Mouse (Mus musculus) adrenal gland, postnatal 14 days (tissue): ENCODE results near the gene Jph4. TPM values are rescaled to one million over a fixed set of nuclear protein-coding genes. Genes with fewer than 3 reads are reported as not detected.

Source experiments
- DNase-seq: peaks from one replicate; pipeline ENCODE4 v3.0.0; 2021; ENCODE audit warnings: mixed read lengths
- total RNA-seq: library from RNA; stranded (reverse); gene quantifications from 2 replicates; pipeline ENCODE4 v1.2.3, GENCODE M21; 2021

Jph4 gene
- total RNA-seq, 1 experiment from 2014 or later: 3.3 TPM

- DNase-seq: peak; percentile 61
Observed at GRCm38 (mm10) chr14:55118852-55119251, 2.1 kb upstream of the Jph4 start.

GRCm38 (mm10) chr14:55115846-55116245, 889 bp downstream of the Jph4 start:
- DNase-seq: no peak

- peak; percentile 84 for DNase-seq
Observed at GRCm38 (mm10) chr14:55114759-55115701, 1.7 kb downstream of the Jph4 start.

- DNase-seq: peak; percentile 51
Observed at GRCm38 (mm10) chr14:55113975-55114645, 2.6 kb downstream of the Jph4 start.

- no peak for DNase-seq
Observed at GRCm38 (mm10) chr14:55113351-55113974, 3.3 kb downstream of the Jph4 start.

- DNase-seq: no peak
Observed at GRCm38 (mm10) chr14:55111720-55112119, 5.0 kb downstream of the Jph4 start.

GRCm38 (mm10) chr14:55110076-55110475, 6.7 kb downstream of the Jph4 start:
- DNase-seq: no peak

GRCm38 (mm10) chr14:55109048-55109873, 7.5 kb downstream of the Jph4 start:
- DNase-seq: no peak

GRCm38 (mm10) chr14:55108202-55108870, 8.4 kb downstream of the Jph4 start:
- no peak for DNase-seq

GRCm38 (mm10) chr14:55106990-55107389, 9.7 kb downstream of the Jph4 start:
- DNase-seq: no peak

GRCm38 (mm10) chr14:55105836-55106809, 10.6 kb downstream of the Jph4 start, which contains the start of gene Ap1g2:
Ap1g2 (minus strand) TSS chr14:55106593.
- DNase-seq: peak; percentile 91

- no peak for DNase-seq
Observed at GRCm38 (mm10) chr14:55105386-55105785, 11.3 kb downstream of the Jph4 start.

GRCm38 (mm10) chr14:55104365-55104764, 12.4 kb downstream of the Jph4 start:
- no peak for DNase-seq

- no peak for DNase-seq
Observed at GRCm38 (mm10) chr14:55102253-55102785, 14.4 kb downstream of the Jph4 start.

GRCm38 (mm10) chr14:55101592-55101991, 15.1 kb downstream of the Jph4 start:
- DNase-seq: peak; percentile 68

GRCm38 (mm10) chr14:55098067-55098466, 18.7 kb downstream of the Jph4 start:
- DNase-seq: peak; percentile 62

GRCm38 (mm10) chr14:55097646-55098045, 19.1 kb downstream of the Jph4 start:
- DNase-seq: no peak

- DNase-seq: no peak
Observed at GRCm38 (mm10) chr14:55096573-55097087, 20.1 kb downstream of the Jph4 start.

GRCm38 (mm10) chr14:55095671-55096070, 21.1 kb downstream of the Jph4 start:
- no peak for DNase-seq
